Mouse (Mus musculus): Measurements from ENCODE around the gene Otof.

Gene Otof

DNA sequence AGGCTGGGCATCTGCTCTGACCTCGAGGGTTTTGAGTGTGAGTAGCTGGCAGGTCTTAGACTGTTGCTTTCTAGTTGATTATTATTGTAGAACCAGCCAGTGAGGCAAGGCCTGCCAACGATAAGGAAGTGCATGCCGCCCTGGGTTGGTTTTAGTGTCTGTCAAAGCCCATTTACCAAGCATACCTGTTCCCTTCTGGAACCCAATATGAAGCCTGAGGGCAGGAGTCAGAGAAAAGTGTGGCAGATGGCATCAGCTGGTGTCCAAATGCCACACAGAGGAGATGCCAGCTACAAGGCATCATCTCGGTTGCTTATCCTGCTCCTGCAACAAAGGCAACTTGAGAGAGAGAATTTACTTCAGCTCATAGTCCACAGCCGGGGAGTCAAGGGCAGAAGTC lies 120.9 kb downstream of the Otof start:
- peak; percentile 82 to 84 for DNase-seq
